Mouse (Mus musculus): ENCODE measurements around the gene Nes. TPM values are rescaled to one million over a fixed set of nuclear protein-coding genes. Genes with fewer than 3 reads are reported as not detected.

Gene Nes
- total RNA-seq, 2 experiments from 2014 or later, result 4.6 to 9.5 TPM

- DNase-seq (ENCODE audit: low spot score in 2 of 2), result no peak
Observed at GRCm38 (mm10) chr3:88005822-88006786, 35.2 kb downstream of the Nes start.

- peak in 1 of 2 experiments; percentile 42 for DNase-seq (ENCODE audit: low spot score in 2 of 2)
Observed at GRCm38 (mm10) chr3:88010634-88011265, 39.9 kb downstream of the Nes start.

- DNase-seq (ENCODE audit: low spot score in 2 of 2), result peak; percentile 79 to 81
Observed at GRCm38 (mm10) chr3:88022322-88023191, 51.7 kb downstream of the Nes start.

- no peak for DNase-seq (ENCODE audit: low spot score in 2 of 2)
Observed at GRCm38 (mm10) chr3:88023192-88024074, 52.6 kb downstream of the Nes start.

GRCm38 (mm10) chr3:88026823-88027222 is 55.9 kb downstream of the Nes start:
- DNase-seq (ENCODE audit: low spot score in 2 of 2), result no peak

- DNase-seq (ENCODE audit: low spot score in 2 of 2), result peak in 1 of 2 experiments; percentile 12
Observed at GRCm38 (mm10) chr3:88027434-88028186, 56.7 kb downstream of the Nes start, which contains the start of gene Hapln2. Gene Hapln2 (minus strand): TSS chr3:88027583.

Other genes starting within 250 kb of the Nes start
- gene Lrrc71, start 222.5 kb upstream of the Nes start, total RNA-seq (2021), result under 1 TPM in 1 of 2 experiments, not detected in 1; 0.79 TPM
- gene Ntrk1, start 175.9 kb upstream of the Nes start, total RNA-seq (2021), result under 1 TPM; 0.49 to 0.95 TPM
- gene Insrr, start 174.1 kb upstream of the Nes start, total RNA-seq (2021), result under 1 TPM; 0.72 to 0.96 TPM
- gene Pear1, start 146.8 kb upstream of the Nes start, total RNA-seq (2021), result 1 to 10 TPM; 7.0 to 7.5 TPM
- not detected for gene Sh2d2a, start 124.3 kb upstream of the Nes start, total RNA-seq (2021)
- 10 to 100 TPM; 58.4 to 59.5 TPM for gene Prcc, start 85.5 kb upstream of the Nes start, total RNA-seq (2021)
- 100 to 1,000 TPM; 154 TPM for gene Hdgf, start 64.8 kb upstream of the Nes start, total RNA-seq (2021)
- gene Mrpl24, start 51.6 kb upstream of the Nes start, total RNA-seq (2021), result 10 to 100 TPM; 53.6 to 53.7 TPM
- 10 to 100 TPM; 13.4 to 14.0 TPM for gene Isg20l2, start 40.8 kb upstream of the Nes start, total RNA-seq (2021)
- 10 to 100 TPM; 19.2 to 21.2 TPM for gene Rrnad1, start 40.4 kb upstream of the Nes start, total RNA-seq (2021)
- gene Crabp2, start 22.4 kb upstream of the Nes start, total RNA-seq (2021), result 1 to 10 TPM; 7.9 to 8.4 TPM
- gene Bcan, start 29.2 kb downstream of the Nes start, total RNA-seq (2021), result 100 to 1,000 TPM; 221 to 244 TPM
- 10 to 100 TPM; 22.6 to 24.1 TPM for gene Hapln2, start 56.5 kb downstream of the Nes start, total RNA-seq (2021)
- 10 to 100 TPM; 14.8 to 19.5 TPM for gene Gpatch4, start 72.0 kb downstream of the Nes start, total RNA-seq (2021)
- gene Naxe, start 87.4 kb downstream of the Nes start, total RNA-seq (2021), result 10 to 100 TPM; 76.2 to 77.0 TPM
- gene Ttc24, start 107.2 kb downstream of the Nes start, total RNA-seq (2021), result not detected
- gene Iqgap3, start 110.9 kb downstream of the Nes start, total RNA-seq (2021), result under 1 TPM; 0.16 to 0.30 TPM
- 100 to 1,000 TPM; 210 to 213 TPM for gene Mef2d, start 171.3 kb downstream of the Nes start, total RNA-seq (2021)

All from left cerebral cortex, adult 18-20 months (tissue).